Mouse (Mus musculus) liver, embryonic 14.5 days (tissue): Measurements from ENCODE around the gene Rundc3a. TPM values are rescaled to one million over a fixed set of nuclear protein-coding genes. Genes with fewer than 3 reads are reported as not detected.

Experiments
- ATAC-seq: fragments of 200-750 bp; cut with Nextera tagmentation; 2 replicates; pipeline ENCODE4 v1.8.0; 2017; ENCODE audit warnings: moderate number of reproducible peaks, mild to moderate bottlenecking, moderate library complexity; ENCODE audit not compliant: insufficient read depth
- DNase-seq, 3 experiments: peaks; one replicate each; pipeline ENCODE4 v3.0.0-alpha.2; 2012 to 2013; ENCODE audit warnings: low read depth in 3 of 3, low spot score in 3 of 3
- H3K27ac ChIP-seq: fragments of 300-500 bp; sonication (generic); 2 replicates; pipeline ENCODE4 v1.5.1; 2014; ENCODE audit warnings: moderate library complexity, mild to moderate bottlenecking, control low read depth, inconsistent platforms
- H3K27me3 ChIP-seq: fragments of 300-500 bp; sonication (generic); 2 replicates; pipeline ENCODE4 v1.6.1; 2014; ENCODE audit warnings: mild to moderate bottlenecking, low read length, moderate library complexity; ENCODE audit not compliant: control insufficient read depth, insufficient read depth
- H3K36me3 ChIP-seq: fragments of 300-500 bp; sonication (generic); replicated peaks from 2 replicates; pipeline ENCODE4 v1.6.1; 2014; ENCODE audit warnings: low read depth; ENCODE audit not compliant: control insufficient read depth, insufficient read depth
- H3K4me1 ChIP-seq, 2 experiments: fragments of 200-500 bp in 1 of 2; fragments of 300-500 bp in 1 of 2; sonication (generic) in 1 of 2; replicated peaks; 2 replicates each; pipeline ENCODE4 v1.6.1; 2012 to 2014; ENCODE audit warnings: antibody characterized with exemption in 1 of 2, inconsistent platforms in 1 of 2, low read length in 1 of 2; ENCODE audit not compliant: control insufficient read depth in 2 of 2, insufficient read depth in 2 of 2
- H3K4me2 ChIP-seq: fragments of 300-500 bp; sonication (generic); 2 replicates; pipeline ENCODE4 v1.6.1; 2014; ENCODE audit warnings: low read depth, mild to moderate bottlenecking, control low read depth, moderate library complexity
- H3K4me3 ChIP-seq, 2 experiments: fragments of 200-500 bp in 1 of 2; fragments of 300-500 bp in 1 of 2; sonication (generic) in 1 of 2; 2 replicates each; pipeline ENCODE4 v1.5.1; 2012 to 2014; ENCODE audit warnings: low read depth in 2 of 2, low read length in 2 of 2, mild to moderate bottlenecking in 2 of 2, control low read depth in 1 of 2, inconsistent platforms in 1 of 2, moderate library complexity in 1 of 2; ENCODE audit not compliant: insufficient read depth in 1 of 2
- H3K9ac ChIP-seq: fragments of 300-500 bp; sonication (generic); replicated peaks from 2 replicates; pipeline ENCODE4 v1.6.1; 2014; ENCODE audit warnings: mild to moderate bottlenecking, control low read depth, moderate library complexity
- H3K9me3 ChIP-seq: fragments of 300-500 bp; sonication (generic); 2 replicates; pipeline ENCODE4 v1.6.1; 2016; ENCODE audit warnings: low read length, mixed read lengths; ENCODE audit not compliant: control insufficient read depth
- CTCF ChIP-seq: IDR thresholded peaks from 2 replicates; pipeline ENCODE4 v1.5.1; 2016; ENCODE audit warnings: antibody characterized with exemption, low read depth, control low read depth
- EP300 ChIP-seq: IDR thresholded peaks from 2 replicates; pipeline ENCODE4 v1.6.1; 2016; ENCODE audit warnings: antibody characterized with exemption, low read depth
- WGBS: fragments of 180-500 bp; shearing (Covaris S2); extraction: QIAGEN DNeasy Blood & Tissue Kit; methylation state at CpG from one replicate; pipeline ENCODE4 v1.1.7; 2014; ENCODE audit not compliant: insufficient replicate concordance; 5-methylcytosine and 5-hydroxymethylcytosine counted together
- polyA plus RNA-seq, 2 experiments: library from polyadenylated mRNA; depleted of rRNA in 1 of 2; stranded (reverse) in 1 of 2; unstranded in 1 of 2; fragments of >200 nt; fragmentation: Nextera tagmentation in 1 of 2; extraction: Ambion mirVana in 1 of 2; gene quantifications; 2 replicates each; pipeline versions ENCODE4 v1.2.1 to v1.2.3; 2012 to 2014

The Rundc3a gene
- polyA plus RNA-seq, 2 experiments = 1.0 to 1.4 TPM

- Histone ChIP-seq H3K27ac (no peak overlapping the region), H3K4me2 (no peak overlapping the region), H3K9me3 (no peaks in the 10 kb centered on the region), H3K4me1 (peaks cover 5% of the 10 kb centered on the region in 2 experiments; a peak in 2 of 4 replicates), H3K27me3 (peaks cover 51% of the 10 kb centered on the region), H3K9ac (no peak overlapping the region), H3K36me3 (peaks cover 33% of the 10 kb centered on the region), H3K4me3 (no peak overlapping the region)
- no peak for TF ChIP-seq EP300
- TF ChIP-seq CTCF = no peak
- no peak for DNase-seq
- no peak for ATAC-seq
- 25% methylated on average over 12 of the region's 12 CpGs for WGBS
These were observed 7.4 kb downstream of the Rundc3a start for GRCm38 (mm10) chr11:102400513-102401084.

GRCm38 (mm10) chr11:102401898-102402500 is 8.8 kb downstream of the Rundc3a start:
- Histone ChIP-seq H3K27ac (no peak overlapping the region), H3K9ac (no peak overlapping the region), H3K4me2 (no peak overlapping the region), H3K36me3 (peaks cover 35% of the 10 kb centered on the region), H3K4me1 (peaks cover 11 to 12% of the 10 kb centered on the region in 2 experiments), H3K27me3 (peaks cover 42% of the 10 kb centered on the region), H3K4me3 (no peak overlapping the region), H3K9me3 (no peaks in the 10 kb centered on the region)
- TF ChIP-seq CTCF (no peak), EP300 (no peak)
- DNase-seq (no peak), ATAC-seq (no peak)
- 63% methylated on average over 12 of the region's 12 CpGs for WGBS

- Histone ChIP-seq H3K27me3 (peaks cover 26% of the 10 kb centered on the region), H3K4me1 (peaks cover 11 to 12% of the 10 kb centered on the region in 2 experiments), H3K36me3 (peaks cover 35% of the 10 kb centered on the region), H3K4me3 (no peak overlapping the region), H3K9me3 (no peaks in the 10 kb centered on the region), H3K27ac (no peak overlapping the region), H3K9ac (no peak overlapping the region), H3K4me2 (no peak overlapping the region)
- ATAC-seq = no peak
- no peak for TF ChIP-seq EP300
- TF ChIP-seq CTCF = no peak
- WGBS = 94% methylated on average over 11 of the region's 11 CpGs
- no peak for DNase-seq
These were observed 10.5 kb downstream of the Rundc3a start for GRCm38 (mm10) chr11:102403657-102404056.

- Histone ChIP-seq H3K4me2 (peak overlapping the region; percentile 99), H3K4me3 (peak overlapping the region in 1 of 2 experiments; percentile 10; a peak in 1 of 4 replicates), H3K27ac (no peak overlapping the region; the same call in 1 of the 2 replicates), H3K9ac (no peak overlapping the region; the same call in 1 of the 2 replicates), H3K36me3 (peaks cover 35% of the 10 kb centered on the region), H3K9me3 (no peaks in the 10 kb centered on the region), H3K27me3 (peaks cover 18% of the 10 kb centered on the region), H3K4me1 (peaks cover 18% of the 10 kb centered on the region in 2 experiments)
- 81% methylated on average over 18 of the region's 18 CpGs for whole genome bisulfite sequencing
- TF ChIP-seq CTCF (no peak), EP300 (no peak)
- ATAC-seq (no peak), DNase-seq (no peak)
These were observed 11.2 kb downstream of the Rundc3a start for GRCm38 (mm10) chr11:102404161-102405010.
